In genomic region chr13:25664963-25665606, GRCm38 (mm10) we compare ENCODE assay signal across 16 mouse cellular contexts.
"Had no signal": no experiment of that assay in that cellular context is flagged by ENCODE, and none has a peak within 500 bp of the region (broad histone marks: within the 10 kb centered on the region; RNA-seq: fewer than 3 reads in every experiment).

No protein-coding gene starts in this region.

- ATAC-seq: midbrain, embryonic 16.5 days had no signal

- H3K27ac ChIP-seq: midbrain, embryonic 10.5 days; midbrain, embryonic 12.5 days; neural tube, embryonic 13.5 days; neural tube, embryonic 15.5 days; stomach, embryonic 15.5 days; stomach, postnatal 0 days had no signal

- H3K27me3 ChIP-seq: midbrain, embryonic 12.5 days; neural tube, embryonic 13.5 days; neural tube, embryonic 15.5 days; stomach, embryonic 15.5 days had no signal

- H3K9ac ChIP-seq: lung, embryonic 14.5 days; midbrain, embryonic 12.5 days; neural tube, embryonic 13.5 days; neural tube, embryonic 15.5 days; stomach, embryonic 15.5 days had no signal

- H3K4me3 ChIP-seq: midbrain, embryonic 10.5 days; midbrain, embryonic 12.5 days; myocyte; neural tube, embryonic 13.5 days; neural tube, embryonic 15.5 days; stomach, embryonic 15.5 days had no signal

- H3K36me3 ChIP-seq: midbrain, embryonic 10.5 days; midbrain, embryonic 12.5 days; neural tube, embryonic 13.5 days; neural tube, embryonic 15.5 days; stomach, embryonic 15.5 days had no signal

- H3K4me2 ChIP-seq: lung, embryonic 14.5 days; midbrain, embryonic 12.5 days; neural tube, embryonic 13.5 days; neural tube, embryonic 15.5 days; stomach, embryonic 15.5 days had no signal

- DNase-seq: lung, embryonic 14.5 days; lung, postnatal 10 days; lung, postnatal 4 days; midbrain, embryonic 14.5 days; right cerebral cortex, postnatal 14 days; thymus, adult 2 months; thymus, postnatal 25 days; thymus, postnatal 4 days had no signal

- H3K4me1 ChIP-seq: midbrain, embryonic 10.5 days; midbrain, embryonic 12.5 days; neural tube, embryonic 13.5 days; neural tube, embryonic 15.5 days; stomach, embryonic 15.5 days had no signal

- H3K9me3 ChIP-seq: midbrain, embryonic 10.5 days; midbrain, embryonic 12.5 days; neural tube, embryonic 13.5 days; neural tube, embryonic 15.5 days; stomach, embryonic 15.5 days had no signal
